Mouse (Mus musculus) kidney, postnatal 10 days (tissue): ENCODE measurements around the gene Tent4b.

ENCODE experiments used
- DNase-seq: peaks from one replicate; pipeline ENCODE4 v3.0.0; 2021; ENCODE audit warnings: mixed read lengths

Gene Tent4b

GRCm38 (mm10) chr8:88280904-88281303 lies 81.9 kb downstream of the Tent4b start:
- DNase-seq: no peak

- peak; percentile 55 for DNase-seq
Observed at GRCm38 (mm10) chr8:88282684-88283083, 83.7 kb downstream of the Tent4b start.

- no peak for DNase-seq
Observed at GRCm38 (mm10) chr8:88283243-88284115, 84.5 kb downstream of the Tent4b start.

GRCm38 (mm10) chr8:88284738-88285137 lies 85.7 kb downstream of the Tent4b start:
- no peak for DNase-seq

GRCm38 (mm10) chr8:88285469-88286356 lies 86.7 kb downstream of the Tent4b start:
- no peak for DNase-seq

GRCm38 (mm10) chr8:88286421-88286960 lies 87.5 kb downstream of the Tent4b start:
- DNase-seq: no peak

GRCm38 (mm10) chr8:88288622-88289242 lies 89.7 kb downstream of the Tent4b start:
- peak; percentile 31 for DNase-seq

- DNase-seq: no peak
Observed at GRCm38 (mm10) chr8:88289901-88290300, 90.9 kb downstream of the Tent4b start.

GRCm38 (mm10) chr8:88290326-88291304 lies 91.6 kb downstream of the Tent4b start:
- no peak for DNase-seq

- DNase-seq: no peak
Observed at GRCm38 (mm10) chr8:88291305-88291690, 92.3 kb downstream of the Tent4b start.

GRCm38 (mm10) chr8:88292926-88293325 lies 93.9 kb downstream of the Tent4b start:
- DNase-seq: no peak

- DNase-seq: no peak
Observed at GRCm38 (mm10) chr8:88293590-88294356, 94.8 kb downstream of the Tent4b start.

- no peak for DNase-seq
Observed at GRCm38 (mm10) chr8:88294977-88295376, 96.0 kb downstream of the Tent4b start.

GRCm38 (mm10) chr8:88297976-88298732 lies 99.1 kb downstream of the Tent4b start:
- DNase-seq: peak; percentile 35

- no peak for DNase-seq
Observed at GRCm38 (mm10) chr8:88298733-88299103, 99.7 kb downstream of the Tent4b start.

GRCm38 (mm10) chr8:88299907-88300603 lies 101.0 kb downstream of the Tent4b start:
- DNase-seq: no peak

- DNase-seq: peak; percentile 39
Observed at GRCm38 (mm10) chr8:88301589-88302437, 102.8 kb downstream of the Tent4b start.

- no peak for DNase-seq
Observed at GRCm38 (mm10) chr8:88305814-88306213, 106.8 kb downstream of the Tent4b start.
